Mouse (Mus musculus) midbrain, embryonic 10.5 days (tissue): ENCODE measurements around the gene Gba. TPM values are rescaled to one million over a fixed set of nuclear protein-coding genes. Genes with fewer than 3 reads are reported as not detected.

Experiments used
- DNase-seq: peaks from one replicate; pipeline ENCODE4 v3.0.0-alpha.2; 2017; ENCODE audit warnings: low spot score
- H3K27ac ChIP-seq: fragments of 300-500 bp; sonication (generic); replicated peaks from 2 replicates; pipeline ENCODE4 v1.5.1; 2016; ENCODE audit warnings: mild to moderate bottlenecking
- H3K27me3 ChIP-seq: fragments of 300-500 bp; sonication (generic); 2 replicates; pipeline ENCODE4 v1.6.1; 2016; ENCODE audit warnings: low read depth, mild to moderate bottlenecking; ENCODE audit not compliant: poor library complexity, severe bottlenecking
- H3K36me3 ChIP-seq: fragments of 300-500 bp; sonication (generic); 2 replicates; pipeline ENCODE4 v1.6.1; 2016; ENCODE audit warnings: mild to moderate bottlenecking, moderate library complexity
- H3K4me1 ChIP-seq: fragments of 300-500 bp; sonication (generic); 2 replicates; pipeline ENCODE4 v1.6.1; 2016
- H3K4me3 ChIP-seq: fragments of 300-500 bp; sonication (generic); 2 replicates; pipeline ENCODE4 v1.5.1; 2016; ENCODE audit warnings: mild to moderate bottlenecking, moderate library complexity
- H3K9me3 ChIP-seq: fragments of 300-500 bp; sonication (generic); replicated peaks from 2 replicates; pipeline ENCODE4 v1.6.1; 2016; ENCODE audit warnings: mild to moderate bottlenecking
- WGBS: fragments of 180-500 bp; shearing (Covaris S2); methylation state at CpG from one replicate; pipeline ENCODE4 v1.1.7; 2016; 5-methylcytosine and 5-hydroxymethylcytosine counted together
- polyA plus RNA-seq: library from polyadenylated mRNA; unstranded; fragments of >200 nt; fragmentation: Nextera tagmentation; extraction: Ambion mirVana; gene quantifications from 2 replicates; pipeline ENCODE4 v1.2.1, GENCODE M21; 2016

Gene Gba
- polyA plus RNA-seq, 1 experiment from 2014 or later: 37.1 TPM

DNA sequence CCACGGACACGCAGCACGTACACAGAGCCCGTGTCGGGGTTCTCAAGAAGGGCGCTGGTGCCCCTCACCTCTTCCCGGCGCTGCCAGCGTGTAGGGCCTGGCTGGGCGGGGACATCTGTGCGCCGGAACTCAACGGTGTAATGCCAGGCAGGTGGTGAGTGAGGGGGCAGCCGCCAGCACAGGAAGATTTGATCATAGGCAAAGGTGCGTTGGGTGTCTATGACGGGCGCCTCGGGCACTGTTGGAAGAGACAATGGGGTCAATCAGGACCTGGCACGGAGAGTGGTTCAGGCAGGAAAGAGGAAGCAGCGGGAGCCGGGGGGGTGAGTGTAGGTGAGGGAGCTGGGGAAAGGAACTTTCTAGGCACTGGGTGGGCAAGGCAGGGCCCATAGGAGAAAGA, 35.0 kb downstream of the Gba start:
- no peaks in the 10 kb centered on the region; the same call in 1 of the 2 replicates for H3K27me3 ChIP-seq
- 95% methylated on average over 21 of the region's 21 CpGs for WGBS
- peaks cover 60% of the 10 kb centered on the region for H3K36me3 ChIP-seq
- peak overlapping the region; percentile 42 for H3K27ac ChIP-seq
- no peak overlapping the region for H3K4me3 ChIP-seq
- no peak for DNase-seq
- H3K9me3 ChIP-seq: no peaks in the 10 kb centered on the region
- H3K4me1 ChIP-seq: peaks cover 7% of the 10 kb centered on the region

DNA sequence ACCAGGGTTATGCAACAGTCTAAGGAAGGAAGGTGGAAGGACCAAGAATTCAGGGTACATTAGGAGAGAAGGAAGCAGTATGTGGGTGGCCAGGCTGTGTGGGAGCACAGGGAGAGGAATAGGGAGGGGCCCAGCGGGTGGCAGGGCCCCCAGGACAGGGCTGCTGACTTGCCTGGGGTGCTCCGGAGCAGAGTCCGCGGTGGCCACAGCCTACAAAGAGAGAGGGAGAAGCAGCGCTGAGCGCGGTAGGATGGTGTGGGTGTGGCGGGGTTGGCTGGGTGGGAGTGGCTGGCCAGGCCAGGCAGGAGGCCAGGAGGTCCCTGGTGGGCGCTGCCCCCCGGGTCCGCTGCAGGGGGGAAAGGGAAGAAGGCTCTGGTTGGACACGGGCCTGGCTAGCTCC, 35.8 kb downstream of the Gba start:
- Histone ChIP-seq H3K4me1 (peaks cover 11% of the 10 kb centered on the region), H3K9me3 (no peaks in the 10 kb centered on the region), H3K36me3 (peaks cover 57% of the 10 kb centered on the region), H3K27ac (no peak overlapping the region), H3K4me3 (no peak overlapping the region), H3K27me3 (peaks cover 3% of the 10 kb centered on the region)
- DNase-seq: no peak
- WGBS: 79% methylated on average over 12 of the region's 12 CpGs

DNA sequence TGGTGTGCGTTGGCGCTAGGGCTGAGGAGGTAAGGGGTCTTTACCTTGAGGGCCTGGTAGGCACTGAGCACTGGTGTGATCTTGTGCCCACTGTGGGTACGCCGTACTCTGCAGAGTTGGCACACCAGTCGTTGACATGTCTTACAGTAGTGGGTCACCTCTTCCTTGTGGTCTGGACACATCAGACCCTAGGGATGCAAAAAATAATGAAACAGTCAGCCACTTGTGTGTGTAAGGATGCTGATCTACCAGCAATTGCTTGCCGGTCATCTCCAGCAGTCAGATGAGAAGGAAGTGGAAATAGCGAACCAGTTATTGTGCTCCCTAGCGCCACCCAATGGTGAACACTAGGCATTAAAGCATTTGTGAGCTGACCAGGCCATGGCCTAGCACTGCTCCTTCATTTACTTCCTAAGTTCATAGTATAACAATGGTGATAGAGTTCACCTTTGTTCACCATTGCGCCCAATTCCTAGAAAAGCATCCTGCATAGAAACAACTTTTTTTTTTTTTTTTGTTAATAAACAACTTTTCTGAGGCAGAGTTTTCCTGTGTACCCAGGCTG, 39.7 kb downstream of the Gba start:
- H3K4me1 ChIP-seq: peaks cover 49% of the 10 kb centered on the region

DNA sequence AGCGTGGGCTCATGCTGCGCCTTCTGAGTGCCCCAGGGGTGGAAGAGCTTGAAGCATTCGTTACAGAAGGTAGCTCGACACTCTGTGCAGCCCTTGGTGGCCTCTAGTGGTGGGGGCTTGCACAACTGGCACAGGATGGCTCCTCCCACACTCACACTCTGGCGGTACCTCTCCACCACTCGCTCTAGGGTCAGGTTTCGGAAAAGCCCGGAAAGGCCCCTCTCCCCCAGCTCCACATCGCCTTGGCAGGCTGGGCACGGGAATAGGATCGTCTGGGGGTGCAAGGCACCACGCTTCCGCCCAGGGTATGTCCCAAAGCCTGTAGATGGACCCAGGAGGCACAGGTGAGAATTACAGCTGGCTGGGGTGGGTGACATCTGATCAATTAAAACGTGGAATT, 40.9 kb downstream of the Gba start:
- Histone ChIP-seq H3K4me3 (peak overlapping the region; percentile 86), H3K4me1 (peaks cover 51% of the 10 kb centered on the region), H3K36me3 (peaks cover 25% of the 10 kb centered on the region), H3K9me3 (no peaks in the 10 kb centered on the region), H3K27ac (peak overlapping the region; percentile 93; the same call in 1 of the 2 replicates), H3K27me3 (peaks cover 28% of the 10 kb centered on the region)
- 8% methylated on average over 14 of the region's 14 CpGs for WGBS
- peak; percentile 58 for DNase-seq

More for the DNA sequence above, 39.7 kb downstream of the Gba start:
- peak; percentile 64 for DNase-seq
- H3K36me3 ChIP-seq: peaks cover 25% of the 10 kb centered on the region
- no peak overlapping the region for H3K4me3 ChIP-seq
- H3K9me3 ChIP-seq: no peaks in the 10 kb centered on the region
- H3K27me3 ChIP-seq: peaks cover 28% of the 10 kb centered on the region
- no peak overlapping the region for H3K27ac ChIP-seq
- 74% methylated on average over 9 of the region's 9 CpGs for WGBS

DNA sequence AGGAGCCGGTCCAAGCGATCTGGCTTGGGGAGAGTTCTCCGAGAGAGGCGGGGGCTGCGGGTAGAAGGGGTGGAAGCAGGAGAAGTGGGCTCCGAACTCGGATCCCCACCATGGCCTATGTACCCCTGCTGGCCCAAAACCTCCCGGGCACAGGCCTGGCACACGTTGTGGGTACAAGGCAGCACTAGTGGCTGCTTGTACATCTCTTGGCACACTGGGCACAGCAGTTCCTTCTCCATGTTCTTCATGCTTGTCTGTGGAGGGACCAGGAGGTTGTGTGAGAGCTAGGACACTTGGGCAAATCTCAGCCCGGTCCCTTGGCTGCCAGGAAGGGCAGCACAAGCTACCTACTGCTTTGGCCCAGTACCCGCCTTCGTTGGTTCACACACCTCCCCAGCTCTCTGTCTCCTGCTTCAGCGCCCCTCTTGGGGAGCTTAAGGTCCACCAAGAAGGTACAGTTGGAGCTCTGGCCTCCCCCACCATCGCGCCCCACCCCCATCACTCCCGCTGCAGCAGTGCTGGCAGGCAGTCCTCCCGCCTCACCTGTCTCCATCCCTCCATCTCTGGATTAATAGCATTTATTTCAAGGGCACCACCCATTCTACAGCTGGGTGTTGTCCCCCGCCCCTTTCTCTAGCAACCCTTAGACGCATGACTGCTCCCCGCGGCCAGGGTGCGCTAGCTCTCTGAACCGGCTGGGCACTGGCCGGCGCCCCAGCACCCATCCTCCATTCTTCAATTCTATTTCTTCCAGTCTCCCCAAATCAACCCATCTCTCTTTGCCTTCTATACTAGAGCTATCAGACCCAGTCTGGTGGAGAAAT, 41.6 kb downstream of the Gba start:
- no peak for DNase-seq
- WGBS: 11% methylated on average over 25 of the region's 25 CpGs
- Histone ChIP-seq H3K9me3 (no peaks in the 10 kb centered on the region), H3K36me3 (peaks cover 26% of the 10 kb centered on the region), H3K4me3 (peak overlapping the region; percentile 86), H3K27me3 (peaks cover 28% of the 10 kb centered on the region), H3K27ac (peak overlapping the region; percentile 93), H3K4me1 (peaks cover 50% of the 10 kb centered on the region)

GRCm38 (mm10) chr3:89244982-89245687, 42.4 kb downstream of the Gba start:
- Histone ChIP-seq H3K27me3 (peaks cover 35% of the 10 kb centered on the region), H3K9me3 (no peaks in the 10 kb centered on the region), H3K36me3 (peaks cover 30% of the 10 kb centered on the region), H3K4me3 (peak overlapping the region; percentile 86), H3K27ac (peak overlapping the region; percentile 93), H3K4me1 (peaks cover 53% of the 10 kb centered on the region)
- WGBS: under 1% methylated on average over 23 of the region's 26 CpGs
- peak; percentile 67 for DNase-seq

DNA sequence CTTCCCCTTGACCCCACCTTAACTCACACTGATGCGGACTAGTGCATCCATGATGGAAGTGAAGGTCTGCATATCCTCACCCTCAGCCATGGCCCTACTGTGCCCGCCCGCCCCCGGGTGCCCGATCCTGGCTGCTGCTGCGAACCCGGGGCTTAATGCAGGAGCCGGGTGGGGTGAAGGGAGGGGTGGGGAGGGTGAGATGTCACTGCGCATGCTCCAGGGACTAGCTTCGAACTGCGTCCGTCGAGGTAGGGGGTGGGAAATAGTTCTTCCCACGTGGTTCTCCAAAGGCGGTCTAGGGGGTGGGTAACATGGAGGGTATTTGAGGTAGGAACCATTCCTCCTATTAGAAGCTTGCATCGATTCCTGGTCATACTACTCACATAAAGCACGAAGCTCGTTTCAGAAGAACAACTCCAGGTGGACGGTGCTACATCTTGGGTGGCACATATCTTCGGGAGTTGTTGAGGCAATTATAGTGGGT, 43.0 kb downstream of the Gba start, which contains the start of gene Krtcap2:
Gene Krtcap2 (plus strand): TSS at position 279 of the 484 bp plus-strand sequence.
- H3K4me3 ChIP-seq: peak within 1 kb of the TSS; percentile 86
- peaks cover 59% of the 10 kb centered on the region for H3K4me1 ChIP-seq
- 4% methylated on average over 20 of the region's 20 CpGs for WGBS
- peaks cover 30% of the 10 kb centered on the region for H3K36me3 ChIP-seq
- peak within 1 kb of the TSS; percentile 93 for H3K27ac ChIP-seq
- H3K27me3 ChIP-seq: peaks cover 36% of the 10 kb centered on the region
- no peaks in the 10 kb centered on the region for H3K9me3 ChIP-seq
- DNase-seq: peak; percentile 58

DNA sequence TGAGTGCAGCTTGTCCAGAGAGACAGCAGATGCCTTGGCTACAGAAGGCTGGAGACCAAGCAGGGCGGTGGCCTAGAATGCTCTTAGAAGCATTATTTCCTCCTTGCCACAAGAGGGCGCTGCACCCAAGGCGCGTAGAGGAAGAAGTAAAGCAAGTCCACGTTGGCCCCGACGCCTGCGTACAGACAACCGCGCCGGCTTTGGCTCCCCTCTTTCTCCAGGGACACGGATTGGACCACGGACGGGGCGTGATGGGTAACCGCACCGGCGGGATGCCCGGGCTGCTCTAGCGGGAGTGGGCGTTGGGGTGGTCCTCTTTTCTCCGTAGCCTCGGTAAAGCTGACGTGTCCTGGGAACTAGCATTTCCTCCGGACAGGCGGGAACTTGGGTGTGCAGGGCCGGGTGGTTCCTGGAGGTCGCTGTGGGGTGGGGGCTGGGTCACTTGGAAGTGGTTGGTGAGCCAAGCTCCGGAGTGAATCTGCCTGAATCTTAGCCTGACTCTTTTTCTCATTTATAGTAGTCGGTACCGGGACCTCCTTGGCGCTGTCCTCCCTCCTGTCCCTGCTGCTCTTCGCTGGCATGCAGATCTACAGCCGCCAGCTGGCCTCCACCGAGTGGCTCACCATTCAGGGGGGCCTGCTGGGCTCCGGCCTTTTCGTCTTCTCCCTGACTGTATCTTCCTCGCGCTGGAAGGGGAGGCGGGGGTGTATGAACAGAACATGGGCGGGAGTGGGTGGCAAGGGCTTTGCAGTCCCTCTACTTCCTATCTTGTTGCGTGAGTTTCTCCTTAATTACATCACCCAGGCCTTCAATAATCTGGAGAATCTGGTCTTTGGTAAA, 43.8 kb downstream of the Gba start, which contains the start of gene Trim46:
Gene Trim46 (minus strand): TSS at position 49 of the 840 bp plus-strand sequence.
- peaks cover 66% of the 10 kb centered on the region for H3K4me1 ChIP-seq
- H3K9me3 ChIP-seq: no peaks in the 10 kb centered on the region
- H3K27ac ChIP-seq: peak within 1 kb of the TSS; percentile 93
- WGBS: 1% methylated on average over 42 of the region's 42 CpGs
- peaks cover 42% of the 10 kb centered on the region for H3K27me3 ChIP-seq
- peak; percentile 92 for DNase-seq
- peaks cover 30% of the 10 kb centered on the region for H3K36me3 ChIP-seq
- H3K4me3 ChIP-seq: peak within 1 kb of the TSS; percentile 86

DNA sequence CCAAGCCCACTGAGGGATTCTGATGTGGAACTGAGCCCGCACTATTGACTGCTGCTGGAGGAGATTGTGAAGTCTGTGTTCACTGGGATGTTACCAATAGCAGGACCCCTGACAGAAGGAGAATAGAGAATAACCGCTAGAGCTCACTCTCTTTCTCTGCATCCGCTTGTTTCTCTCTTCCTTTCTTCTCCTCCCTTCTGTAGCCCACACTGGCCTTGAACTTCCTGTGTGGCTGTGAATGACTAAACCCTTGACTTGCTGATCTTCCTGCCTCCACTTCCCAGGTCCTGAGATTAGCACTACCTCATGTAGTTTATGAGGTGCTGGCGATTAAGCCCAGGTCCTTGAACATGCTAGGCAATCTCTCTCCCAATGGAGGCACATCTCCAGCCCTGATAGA, 44.7 kb downstream of the Gba start:
- DNase-seq: no peak
- no peaks in the 10 kb centered on the region for H3K9me3 ChIP-seq
- H3K4me1 ChIP-seq: peaks cover 75% of the 10 kb centered on the region
- peak overlapping the region; percentile 93 for H3K27ac ChIP-seq
- peak overlapping the region; percentile 86 for H3K4me3 ChIP-seq
- H3K27me3 ChIP-seq: peaks cover 52% of the 10 kb centered on the region
- WGBS: 94% methylated on average over 4 of the region's 4 CpGs
- H3K36me3 ChIP-seq: peaks cover 24% of the 10 kb centered on the region

- H3K36me3 ChIP-seq: peaks cover 24% of the 10 kb centered on the region
- peak overlapping the region; percentile 35; the same call in 1 of the 2 replicates for H3K27ac ChIP-seq
- DNase-seq: peak; percentile 28
- peaks cover 51% of the 10 kb centered on the region for H3K4me1 ChIP-seq
- no peaks in the 10 kb centered on the region for H3K9me3 ChIP-seq
- no peak overlapping the region for H3K4me3 ChIP-seq
- 22% methylated on average over 7 of the region's 7 CpGs for WGBS
- peaks cover 35% of the 10 kb centered on the region for H3K27me3 ChIP-seq
These were observed 47.8 kb downstream of the Gba start for GRCm38 (mm10) chr3:89250435-89251040.

DNA sequence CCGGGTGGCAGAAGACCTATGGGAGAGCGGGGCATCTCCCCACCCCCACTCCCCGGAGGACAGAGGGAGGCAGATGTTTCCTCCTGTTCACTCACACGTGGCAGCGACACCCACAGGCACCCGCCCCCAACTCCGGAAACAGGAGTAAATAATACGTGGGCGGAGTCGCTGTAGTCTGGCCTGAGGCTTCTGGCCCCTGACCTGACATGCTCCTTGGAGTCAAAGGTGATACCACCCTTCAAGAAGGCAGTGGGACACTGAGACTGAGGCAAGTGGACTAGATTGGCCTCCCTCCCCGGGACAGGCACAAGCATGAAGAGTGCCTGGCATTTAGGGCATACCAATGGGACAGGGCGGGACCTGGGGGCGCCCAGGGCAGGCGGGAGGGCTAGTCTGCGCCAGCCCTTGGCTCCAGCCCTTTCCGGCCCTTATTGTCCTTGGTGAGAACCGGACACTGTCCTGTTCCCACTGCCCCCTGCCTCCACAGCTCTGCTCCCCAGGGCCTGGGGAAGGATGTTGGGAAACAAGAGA, 48.7 kb downstream of the Gba start:
- Histone ChIP-seq H3K4me3 (peak overlapping the region; percentile 34), H3K27me3 (peaks cover 30% of the 10 kb centered on the region), H3K36me3 (peaks cover 24% of the 10 kb centered on the region), H3K4me1 (peaks cover 42% of the 10 kb centered on the region), H3K9me3 (no peaks in the 10 kb centered on the region), H3K27ac (peak overlapping the region; percentile 35; the same call in 1 of the 2 replicates)
- 6% methylated on average over 17 of the region's 17 CpGs for WGBS
- DNase-seq: peak; percentile 51
